Mouse (Mus musculus) embryonic facial prominence, embryonic 14.5 days (tissue): ENCODE results near the gene Gm10382. TPM values are rescaled to one million over a fixed set of nuclear protein-coding genes. Genes with fewer than 3 reads are reported as not detected.

Experiments
- ATAC-seq: fragments of 200-750 bp; cut with Nextera tagmentation; 2 replicates; pipeline ENCODE4 v1.8.0; 2017; ENCODE audit warnings: low read depth, moderate number of reproducible peaks, moderate TSS enrichment
- DNase-seq: peaks from one replicate; pipeline ENCODE4 v3.0.0-alpha.2; 2015; ENCODE audit warnings: low spot score
- H3K27ac ChIP-seq: fragments of 300-500 bp; sonication (generic); replicated peaks from 2 replicates; pipeline ENCODE4 v1.5.1; 2014; ENCODE audit warnings: low read depth, mild to moderate bottlenecking, low read length, moderate library complexity
- H3K27me3 ChIP-seq: fragments of 300-500 bp; sonication (generic); replicated peaks from 2 replicates; pipeline ENCODE4 v1.6.1; 2014; ENCODE audit warnings: low read length; ENCODE audit not compliant: control insufficient read depth, insufficient read depth
- H3K36me3 ChIP-seq: fragments of 300-500 bp; sonication (generic); 2 replicates; pipeline ENCODE4 v1.6.1; 2014; ENCODE audit warnings: low read length, mixed read lengths; ENCODE audit not compliant: control insufficient read depth, insufficient read depth
- H3K4me1 ChIP-seq: fragments of 300-500 bp; sonication (generic); 2 replicates; pipeline ENCODE4 v1.6.1; 2014; ENCODE audit warnings: antibody characterized with exemption, low read length; ENCODE audit not compliant: control insufficient read depth, insufficient read depth
- H3K4me2 ChIP-seq: fragments of 300-500 bp; sonication (generic); 2 replicates; pipeline ENCODE4 v1.6.1; 2014; ENCODE audit warnings: low read depth, mild to moderate bottlenecking, low read length, moderate library complexity, mixed read lengths
- H3K4me3 ChIP-seq: fragments of 300-500 bp; sonication (generic); 2 replicates; pipeline ENCODE4 v1.5.1; 2014; ENCODE audit warnings: low read depth, mild to moderate bottlenecking, low read length
- H3K9ac ChIP-seq: fragments of 300-500 bp; sonication (generic); 2 replicates; pipeline ENCODE4 v1.6.1; 2014; ENCODE audit warnings: low read depth, mild to moderate bottlenecking, low read length, moderate library complexity, mixed read lengths
- H3K9me3 ChIP-seq: fragments of 300-500 bp; sonication (generic); 2 replicates; pipeline ENCODE4 v1.6.1; 2016; ENCODE audit warnings: low read length; ENCODE audit not compliant: control insufficient read depth
- WGBS: fragments of 180-500 bp; shearing (Covaris S2); extraction: QIAGEN DNeasy Blood & Tissue Kit; methylation state at CpG from one replicate; pipeline ENCODE4 v1.1.7; 2014; 5-methylcytosine and 5-hydroxymethylcytosine counted together
- polyA plus RNA-seq: library from polyadenylated mRNA; unstranded; fragments of >200 nt; fragmentation: Nextera tagmentation; extraction: Ambion mirVana; gene quantifications from 2 replicates; pipeline ENCODE4 v1.2.1, GENCODE M21; 2014

Gm10382 gene
- polyA plus RNA-seq: 0.24 TPM in 1 of 2 replicates, not detected in the other

- H3K4me2 ChIP-seq: peak within 1 kb of the TSS; percentile 97
- H3K4me3 ChIP-seq: peak within 1 kb of the TSS; percentile 99
- peak within 1 kb of the TSS; percentile 93 for H3K27ac ChIP-seq
- ATAC-seq (peak; percentile 1; the same call in 1 of the 2 replicates), DNase-seq (peak; percentile 79)
- H3K27me3 ChIP-seq: no peaks in the 10 kb centered on the region
- peak within 1 kb of the TSS; percentile 100 for H3K9ac ChIP-seq
- WGBS: 0% methylated on average over 38 of the region's 41 CpGs
- peaks cover 25% of the 10 kb centered on the region for H3K36me3 ChIP-seq
- peaks cover 22% of the 10 kb centered on the region for H3K4me1 ChIP-seq
- H3K9me3 ChIP-seq: no peaks in the 10 kb centered on the region
Observed at GRCm38 (mm10) chr5:125389131-125389578, at the start of gene Gm10382. Gene Gm10382, plus strand, starts transcription at chr5:125389322.

DNA sequence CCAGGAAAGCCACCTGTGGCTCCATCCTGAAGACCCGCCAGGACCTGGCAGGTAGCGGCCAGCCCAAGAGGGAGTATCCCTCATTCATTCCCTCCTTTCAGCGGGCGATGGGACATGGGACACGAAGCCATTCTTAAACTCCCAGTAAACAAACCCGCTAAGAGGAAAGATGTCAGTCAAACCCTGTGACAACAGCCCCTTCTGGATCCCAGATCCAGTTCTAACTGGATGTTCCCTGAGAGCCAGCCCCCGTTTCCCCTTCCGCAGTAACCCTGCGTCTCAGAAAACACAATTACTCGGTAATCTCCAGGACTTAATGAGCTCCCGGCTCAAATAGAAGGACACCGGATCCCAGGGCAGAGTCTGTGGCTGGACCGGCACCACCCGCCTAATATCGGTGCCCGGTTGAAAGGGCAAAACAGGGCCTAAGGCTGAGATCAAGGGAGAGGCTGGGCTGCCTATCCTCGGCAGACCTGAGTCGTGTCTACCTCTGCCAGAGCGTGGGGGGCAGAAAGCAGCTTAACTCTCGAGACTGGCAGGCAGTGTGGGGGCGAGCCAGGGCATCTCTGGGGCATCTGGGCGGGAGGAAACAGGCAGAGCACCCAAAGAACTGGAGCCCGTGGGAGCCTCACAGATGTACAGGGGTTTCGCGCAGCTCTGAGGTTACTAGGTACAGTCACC is 49.1 kb upstream of the Gm10382 start:
- Histone ChIP-seq H3K9me3 (no peaks in the 10 kb centered on the region), H3K36me3 (0 out of 2 replicates have a peak, but pooled peaks cover 3% of the 10 kb centered on the region), H3K4me3 (peak overlapping the region; percentile 79), H3K27ac (peak overlapping the region; percentile 78), H3K27me3 (no peaks in the 10 kb centered on the region), H3K9ac (peak overlapping the region; percentile 70), H3K4me1 (peaks cover 16% of the 10 kb centered on the region), H3K4me2 (peak overlapping the region; percentile 95)
- WGBS: 2% methylated on average over 20 of the region's 25 CpGs
- ATAC-seq (peak; percentile 10), DNase-seq (peak; percentile 65)

GRCm38 (mm10) chr5:125340547-125341262 is 48.4 kb upstream of the Gm10382 start, which contains the start of gene Scarb1:
Gene Scarb1, minus strand, starts transcription at chr5:125341094.
- Histone ChIP-seq H3K4me2 (peak within 1 kb of the TSS; percentile 95), H3K36me3 (0 out of 2 replicates have a peak, but pooled peaks cover 3% of the 10 kb centered on the region), H3K9me3 (no peaks in the 10 kb centered on the region), H3K4me3 (peak within 1 kb of the TSS; percentile 79), H3K4me1 (peaks cover 16% of the 10 kb centered on the region), H3K27ac (peak within 1 kb of the TSS; percentile 78), H3K27me3 (no peaks in the 10 kb centered on the region), H3K9ac (peak within 1 kb of the TSS; percentile 70)
- WGBS: 2% methylated on average over 24 of the region's 42 CpGs
- ATAC-seq: peak; percentile 66
- DNase-seq: peak; percentile 89

- peak overlapping the region; percentile 70; the same call in 1 of the 2 replicates for H3K9ac ChIP-seq
- no peaks in the 10 kb centered on the region for H3K9me3 ChIP-seq
- H3K27me3 ChIP-seq: no peaks in the 10 kb centered on the region
- peak overlapping the region; percentile 95 for H3K4me2 ChIP-seq
- 0 out of 2 replicates have a peak, but pooled peaks cover 2% of the 10 kb centered on the region for H3K36me3 ChIP-seq
- peaks cover 16% of the 10 kb centered on the region for H3K4me1 ChIP-seq
- ATAC-seq (no peak), DNase-seq (no peak)
- 48% methylated on average over 14 of the region's 14 CpGs for WGBS
- no peak overlapping the region for H3K27ac ChIP-seq
- peak overlapping the region; percentile 79 for H3K4me3 ChIP-seq
Observed at GRCm38 (mm10) chr5:125341459-125342090, 47.5 kb upstream of the Gm10382 start.

- Histone ChIP-seq H3K4me2 (no peak overlapping the region), H3K9ac (no peak overlapping the region), H3K27me3 (no peaks in the 10 kb centered on the region), H3K4me1 (peaks cover 13% of the 10 kb centered on the region), H3K4me3 (no peak overlapping the region), H3K9me3 (no peaks in the 10 kb centered on the region), H3K27ac (no peak overlapping the region), H3K36me3 (no peaks in the 10 kb centered on the region)
- ATAC-seq (no peak), DNase-seq (no peak)
- WGBS: 93% methylated on average over 6 of the region's 6 CpGs
Observed at GRCm38 (mm10) chr5:125344296-125344695, 44.8 kb upstream of the Gm10382 start.

- 59% methylated on average over 7 of the region's 7 CpGs for WGBS
- no peak for ATAC-seq
- Histone ChIP-seq H3K9ac (no peak overlapping the region), H3K36me3 (no peaks in the 10 kb centered on the region), H3K27ac (no peak overlapping the region), H3K4me2 (no peak overlapping the region), H3K4me1 (no peaks in the 10 kb centered on the region), H3K4me3 (no peak overlapping the region), H3K27me3 (no peaks in the 10 kb centered on the region), H3K9me3 (no peaks in the 10 kb centered on the region)
- DNase-seq: no peak
Observed at GRCm38 (mm10) chr5:125348067-125348466, 41.1 kb upstream of the Gm10382 start.

DNA sequence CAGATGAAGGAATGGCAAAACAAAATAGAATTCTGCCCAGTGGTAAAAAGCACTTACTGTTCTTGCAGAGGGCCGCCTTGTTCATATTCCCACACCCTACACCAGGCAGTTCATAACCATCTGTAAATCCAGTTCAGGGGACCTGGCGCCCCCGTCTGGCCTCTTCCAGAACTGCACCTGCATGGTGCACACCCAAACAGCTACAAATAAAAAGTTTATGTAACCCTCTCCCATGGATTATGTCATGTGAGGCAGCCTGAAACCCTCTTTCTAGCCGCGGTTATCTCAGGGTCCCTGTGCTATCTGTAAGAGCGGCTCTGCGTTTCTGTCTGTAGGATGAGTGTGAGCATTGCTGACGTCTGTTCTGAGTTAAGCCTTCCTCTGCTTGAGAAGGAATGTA is 40.6 kb upstream of the Gm10382 start:
- no peaks in the 10 kb centered on the region for H3K4me1 ChIP-seq
- no peaks in the 10 kb centered on the region for H3K36me3 ChIP-seq
- no peak overlapping the region for H3K4me3 ChIP-seq
- no peak overlapping the region for H3K9ac ChIP-seq
- no peak overlapping the region for H3K4me2 ChIP-seq
- ATAC-seq: no peak
- no peaks in the 10 kb centered on the region for H3K27me3 ChIP-seq
- H3K9me3 ChIP-seq: no peaks in the 10 kb centered on the region
- no peak for DNase-seq
- 39% methylated on average over 8 of the region's 8 CpGs for WGBS
- no peak overlapping the region for H3K27ac ChIP-seq

- H3K36me3 ChIP-seq: no peaks in the 10 kb centered on the region
- H3K4me2 ChIP-seq: no peak overlapping the region
- 68% methylated on average over 3 of the region's 3 CpGs for WGBS
- ATAC-seq (no peak), DNase-seq (no peak)
- no peak overlapping the region for H3K9ac ChIP-seq
- no peaks in the 10 kb centered on the region for H3K27me3 ChIP-seq
- H3K9me3 ChIP-seq: no peaks in the 10 kb centered on the region
- H3K27ac ChIP-seq: no peak overlapping the region
- H3K4me1 ChIP-seq: no peaks in the 10 kb centered on the region
- no peak overlapping the region for H3K4me3 ChIP-seq
Observed at GRCm38 (mm10) chr5:125349391-125349790, 39.7 kb upstream of the Gm10382 start.
